Mouse (Mus musculus) megakaryocyte progenitor cell, adult 5-6 weeks (primary cell): Measurements from ENCODE around the gene Ccdc120. TPM values are rescaled to one million over a fixed set of nuclear protein-coding genes. Genes with fewer than 3 reads are reported as not detected.
A peak's percentile ranks its signal among the peaks of the same experiment; 100 is the strongest.
"Not testable (repeated sequence)": the region's sequence is repeated elsewhere in the genome, so short reads cannot be mapped to it uniquely, and the experiment has no call there.

Experiments used
- ATAC-seq: replicated peaks from 2 replicates; pipeline ENCODE4 v1.8.0; 2016; ENCODE audit warnings: mild to moderate bottlenecking, moderate TSS enrichment, inconsistent platforms; ENCODE audit not compliant: poor library complexity
- total RNA-seq, 2 experiments: library from RNA; stranded (forward) in 1 of 2; stranded (reverse) in 1 of 2; fragments of 157-497, 149-512 nt in 1 of 2; fragments of 200-1000 nt in 1 of 2; gene quantifications; 2 replicates each; pipeline versions ENCODE4 v1.2.3 to v1.2.4; 2015 to 2017

Ccdc120 gene
- total RNA-seq, 2 experiments from 2014 or later = 0.33 to 1.2 TPM

- peak; percentile 89 for ATAC-seq
Measured at GRCm38 (mm10) chrX:7762137-7762920, 11.6 kb upstream of the Ccdc120 start, which contains the start of gene Tfe3. Gene Tfe3 (plus strand): TSS chrX:7762560.

GRCm38 (mm10) chrX:7753627-7754026 lies 2.9 kb upstream of the Ccdc120 start:
- ATAC-seq = peak; percentile 94

- ATAC-seq = no peak
Measured at GRCm38 (mm10) chrX:7745429-7745828, 5.3 kb downstream of the Ccdc120 start.

GRCm38 (mm10) chrX:7744940-7745339 lies 5.8 kb downstream of the Ccdc120 start:
- ATAC-seq = no peak

- ATAC-seq = peak; percentile 71
Measured at GRCm38 (mm10) chrX:7743470-7743869, 7.2 kb downstream of the Ccdc120 start.

- ATAC-seq = no peak
Measured at GRCm38 (mm10) chrX:7741103-7741502, 9.6 kb downstream of the Ccdc120 start.

- no peak for ATAC-seq
Measured at GRCm38 (mm10) chrX:7740082-7740819, 10.5 kb downstream of the Ccdc120 start.

GRCm38 (mm10) chrX:7739336-7740081 lies 11.2 kb downstream of the Ccdc120 start:
- ATAC-seq = no peak

GRCm38 (mm10) chrX:7733571-7734156 lies 17.0 kb downstream of the Ccdc120 start:
- ATAC-seq = peak; percentile 99

- no peak for ATAC-seq
Measured at GRCm38 (mm10) chrX:7728922-7729265, 21.8 kb downstream of the Ccdc120 start.

- peak; percentile 97 for ATAC-seq
Measured at GRCm38 (mm10) chrX:7728215-7728921, 22.3 kb downstream of the Ccdc120 start, which contains the start of gene Praf2. Gene Praf2 (plus strand): TSS chrX:7728439.

GRCm38 (mm10) chrX:7727176-7727575 lies 23.5 kb downstream of the Ccdc120 start:
- no peak for ATAC-seq

- no peak for ATAC-seq
Measured at GRCm38 (mm10) chrX:7725841-7726240, 24.9 kb downstream of the Ccdc120 start.

GRCm38 (mm10) chrX:7724135-7724534 lies 26.6 kb downstream of the Ccdc120 start:
- no peak for ATAC-seq

- ATAC-seq = no peak
Measured at GRCm38 (mm10) chrX:7722691-7723090, 28.0 kb downstream of the Ccdc120 start.

GRCm38 (mm10) chrX:7722282-7722611 lies 28.5 kb downstream of the Ccdc120 start:
- no peak for ATAC-seq

GRCm38 (mm10) chrX:7721514-7722281 lies 29.0 kb downstream of the Ccdc120 start, which contains the start of gene Gm45208:
Gene Gm45208 (plus strand): TSS chrX:7722245.
- ATAC-seq = peak; percentile 96

GRCm38 (mm10) chrX:7716058-7716457 lies 34.6 kb downstream of the Ccdc120 start:
- not testable (repeated sequence) for ATAC-seq

GRCm38 (mm10) chrX:7714135-7714899 lies 36.4 kb downstream of the Ccdc120 start, which contains the start of gene Wdr45:
Gene Wdr45 (plus strand): TSS chrX:7714333.
- ATAC-seq = peak; percentile 97
